Mouse (Mus musculus): ENCODE data around the gene Adipor1.
A peak's percentile ranks its signal among the peaks of the same experiment; 100 is the strongest.
"Not testable (repeated sequence)": the region's sequence is repeated elsewhere in the genome, so short reads cannot be mapped to it uniquely, and the experiment has no call there.

Adipor1 gene

GRCm38 (mm10) chr1:134408080-134408479, 7.1 kb upstream of the Adipor1 start:
- DNase-seq (ENCODE audit: low read depth, low spot score) = no peak
- Histone ChIP-seq H3K36me3 (ENCODE audit: control insufficient read depth, insufficient read depth, low read length, poor library complexity, severe bottlenecking) (no peaks in the 10 kb centered on the region), H3K27me3 (ENCODE audit: control insufficient read depth, insufficient read depth, low read length, poor library complexity, severe bottlenecking) (no peaks in the 10 kb centered on the region)

- DNase-seq (ENCODE audit: low read depth, low spot score) = no peak
- H3K27me3 ChIP-seq (ENCODE audit: control insufficient read depth, insufficient read depth, low read length, poor library complexity, severe bottlenecking) = no peaks in the 10 kb centered on the region
- no peaks in the 10 kb centered on the region for H3K36me3 ChIP-seq (ENCODE audit: control insufficient read depth, insufficient read depth, low read length, poor library complexity, severe bottlenecking)
Measured at GRCm38 (mm10) chr1:134411706-134412629, 3.2 kb upstream of the Adipor1 start.

GRCm38 (mm10) chr1:134414038-134414437, 1.1 kb upstream of the Adipor1 start:
- DNase-seq (ENCODE audit: low read depth, low spot score) = no peak
- no peaks in the 10 kb centered on the region for H3K27me3 ChIP-seq (ENCODE audit: control insufficient read depth, insufficient read depth, low read length, poor library complexity, severe bottlenecking)
- no peaks in the 10 kb centered on the region for H3K36me3 ChIP-seq (ENCODE audit: control insufficient read depth, insufficient read depth, low read length, poor library complexity, severe bottlenecking)

- DNase-seq (ENCODE audit: low read depth, low spot score) = peak; percentile 34
Measured at GRCm38 (mm10) chr1:134414501-134415167, 544 bp upstream of the Adipor1 start.

GRCm38 (mm10) chr1:134418414-134418975, 3.3 kb downstream of the Adipor1 start:
- no peaks in the 10 kb centered on the region for H3K27me3 ChIP-seq (ENCODE audit: control insufficient read depth, insufficient read depth, low read length, poor library complexity, severe bottlenecking)
- DNase-seq (ENCODE audit: low read depth, low spot score) = no peak
- H3K36me3 ChIP-seq (ENCODE audit: control insufficient read depth, insufficient read depth, low read length, poor library complexity, severe bottlenecking) = no peaks in the 10 kb centered on the region

More at GRCm38 (mm10) chr1:134414501-134415167, 544 bp upstream of the Adipor1 start:
- H3K36me3 ChIP-seq (ENCODE audit: control insufficient read depth, insufficient read depth, low read length, poor library complexity, severe bottlenecking) = no peaks in the 10 kb centered on the region
- no peaks in the 10 kb centered on the region for H3K27me3 ChIP-seq (ENCODE audit: control insufficient read depth, insufficient read depth, low read length, poor library complexity, severe bottlenecking)

- Histone ChIP-seq H3K27me3 (ENCODE audit: control insufficient read depth, insufficient read depth, low read length, poor library complexity, severe bottlenecking) (no peaks in the 10 kb centered on the region), H3K36me3 (ENCODE audit: control insufficient read depth, insufficient read depth, low read length, poor library complexity, severe bottlenecking) (no peaks in the 10 kb centered on the region; the same call in 1 of the 2 replicates)
- no peak for DNase-seq (ENCODE audit: low read depth, low spot score)
Measured at GRCm38 (mm10) chr1:134419176-134419575, 4.0 kb downstream of the Adipor1 start.

- Histone ChIP-seq H3K27me3 (ENCODE audit: control insufficient read depth, insufficient read depth, low read length, poor library complexity, severe bottlenecking) (no peaks in the 10 kb centered on the region), H3K36me3 (ENCODE audit: control insufficient read depth, insufficient read depth, low read length, poor library complexity, severe bottlenecking) (peaks cover 2% of the 10 kb centered on the region; the same call in 1 of the 2 replicates)
Measured at GRCm38 (mm10) chr1:134419751-134420458, 4.7 kb downstream of the Adipor1 start.

GRCm38 (mm10) chr1:134423911-134424310, 8.7 kb downstream of the Adipor1 start:
- no peaks in the 10 kb centered on the region for H3K27me3 ChIP-seq (ENCODE audit: control insufficient read depth, insufficient read depth, low read length, poor library complexity, severe bottlenecking)
- peaks cover 21% of the 10 kb centered on the region for H3K36me3 ChIP-seq (ENCODE audit: control insufficient read depth, insufficient read depth, low read length, poor library complexity, severe bottlenecking)
- no peak for DNase-seq (ENCODE audit: low read depth, low spot score)

More at GRCm38 (mm10) chr1:134419751-134420458, 4.7 kb downstream of the Adipor1 start:
- DNase-seq (ENCODE audit: low read depth, low spot score) = no peak

GRCm38 (mm10) chr1:134426289-134426688, 11.1 kb downstream of the Adipor1 start:
- no peaks in the 10 kb centered on the region for H3K27me3 ChIP-seq (ENCODE audit: control insufficient read depth, insufficient read depth, low read length, poor library complexity, severe bottlenecking)
- DNase-seq (ENCODE audit: low read depth, low spot score) = no peak
- H3K36me3 ChIP-seq (ENCODE audit: control insufficient read depth, insufficient read depth, low read length, poor library complexity, severe bottlenecking) = peaks cover 28% of the 10 kb centered on the region

GRCm38 (mm10) chr1:134433002-134433401, 17.8 kb downstream of the Adipor1 start:
- no peak for DNase-seq (ENCODE audit: low read depth, low spot score)
- peaks cover 7% of the 10 kb centered on the region for H3K36me3 ChIP-seq (ENCODE audit: control insufficient read depth, insufficient read depth, low read length, poor library complexity, severe bottlenecking)
- H3K27me3 ChIP-seq (ENCODE audit: control insufficient read depth, insufficient read depth, low read length, poor library complexity, severe bottlenecking) = no peaks in the 10 kb centered on the region

GRCm38 (mm10) chr1:134433473-134433872, 18.3 kb downstream of the Adipor1 start:
- H3K27me3 ChIP-seq (ENCODE audit: control insufficient read depth, insufficient read depth, low read length, poor library complexity, severe bottlenecking) = no peaks in the 10 kb centered on the region
- DNase-seq (ENCODE audit: low read depth, low spot score) = no peak
- peaks cover 7% of the 10 kb centered on the region; the same call in 1 of the 2 replicates for H3K36me3 ChIP-seq (ENCODE audit: control insufficient read depth, insufficient read depth, low read length, poor library complexity, severe bottlenecking)

GRCm38 (mm10) chr1:134435414-134435813, 20.2 kb downstream of the Adipor1 start:
- peak; percentile 68 for DNase-seq (ENCODE audit: low read depth, low spot score)
- Histone ChIP-seq H3K27me3 (ENCODE audit: control insufficient read depth, insufficient read depth, low read length, poor library complexity, severe bottlenecking) (no peaks in the 10 kb centered on the region), H3K36me3 (ENCODE audit: control insufficient read depth, insufficient read depth, low read length, poor library complexity, severe bottlenecking) (peaks cover 3% of the 10 kb centered on the region; the same call in 1 of the 2 replicates)

- DNase-seq (ENCODE audit: low read depth, low spot score) = no peak
- Histone ChIP-seq H3K27me3 (ENCODE audit: control insufficient read depth, insufficient read depth, low read length, poor library complexity, severe bottlenecking) (no peaks in the 10 kb centered on the region), H3K36me3 (ENCODE audit: control insufficient read depth, insufficient read depth, low read length, poor library complexity, severe bottlenecking) (no peaks in the 10 kb centered on the region)
Measured at GRCm38 (mm10) chr1:134440437-134440836, 25.3 kb downstream of the Adipor1 start.

- not testable (repeated sequence) for H3K36me3 ChIP-seq (ENCODE audit: control insufficient read depth, insufficient read depth, low read length, poor library complexity, severe bottlenecking); DNase-seq (ENCODE audit: low read depth, low spot score); H3K27me3 ChIP-seq (ENCODE audit: control insufficient read depth, insufficient read depth, low read length, poor library complexity, severe bottlenecking)
Measured at GRCm38 (mm10) chr1:134441737-134442136, 26.6 kb downstream of the Adipor1 start.

Data from splenic B cell, adult 2 months (primary cell).